Mouse (Mus musculus): ENCODE results near the gene Slc35e3. TPM values are rescaled to one million over a fixed set of nuclear protein-coding genes. Genes with fewer than 3 reads are reported as not detected.

Slc35e3 gene
- polyA plus RNA-seq, 1 experiment from 2014 or later: 13.0 TPM

GRCm38 (mm10) chr10:117694255-117694953 is 51.8 kb downstream of the Slc35e3 start:
- Histone ChIP-seq H3K27me3 (ENCODE audit: control insufficient read depth, insufficient read depth, low read length) (no peaks in the 10 kb centered on the region), H3K9ac (replicated peaks; ENCODE audit: low read depth, low read length) (no peak overlapping the region), H3K4me3 (ENCODE audit: low read depth, low read length) (no peak overlapping the region), H3K4me2 (replicated peaks; ENCODE audit: low read depth, low read length) (no peak overlapping the region), H3K27ac (ENCODE audit: low read length) (no peak overlapping the region), H3K9me3 (ENCODE audit: control insufficient read depth, low read depth, low read length) (no peaks in the 10 kb centered on the region), H3K4me1 (ENCODE audit: control insufficient read depth, insufficient read depth, low read length) (no peaks in the 10 kb centered on the region), H3K36me3 (ENCODE audit: control insufficient read depth, insufficient read depth, low read length) (peaks cover 87% of the 10 kb centered on the region)
- no peak for ATAC-seq (ENCODE audit: insufficient number of reproducible peaks, insufficient read depth, low FRiP score, low read depth)
- 96% methylated on average over 6 of the region's 6 CpGs for WGBS

GRCm38 (mm10) chr10:117692953-117693352 is 53.2 kb downstream of the Slc35e3 start:
- Histone ChIP-seq H3K9ac (replicated peaks; ENCODE audit: low read depth, low read length) (no peak overlapping the region), H3K9me3 (ENCODE audit: control insufficient read depth, low read depth, low read length) (no peaks in the 10 kb centered on the region), H3K4me1 (ENCODE audit: control insufficient read depth, insufficient read depth, low read length) (no peaks in the 10 kb centered on the region), H3K4me2 (replicated peaks; ENCODE audit: low read depth, low read length) (no peak overlapping the region), H3K36me3 (ENCODE audit: control insufficient read depth, insufficient read depth, low read length) (peaks cover 85% of the 10 kb centered on the region), H3K27ac (ENCODE audit: low read length) (no peak overlapping the region), H3K27me3 (ENCODE audit: control insufficient read depth, insufficient read depth, low read length) (no peaks in the 10 kb centered on the region), H3K4me3 (ENCODE audit: low read depth, low read length) (no peak overlapping the region)
- no peak for ATAC-seq (ENCODE audit: insufficient number of reproducible peaks, insufficient read depth, low FRiP score, low read depth)
- 91% methylated on average over 5 of the region's 5 CpGs for WGBS

- Histone ChIP-seq H3K27ac (ENCODE audit: low read length) (no peak overlapping the region), H3K4me1 (ENCODE audit: control insufficient read depth, insufficient read depth, low read length) (no peaks in the 10 kb centered on the region), H3K9ac (replicated peaks; ENCODE audit: low read depth, low read length) (no peak overlapping the region), H3K4me3 (ENCODE audit: low read depth, low read length) (no peak overlapping the region), H3K36me3 (ENCODE audit: control insufficient read depth, insufficient read depth, low read length) (peaks cover 77% of the 10 kb centered on the region), H3K27me3 (ENCODE audit: control insufficient read depth, insufficient read depth, low read length) (no peaks in the 10 kb centered on the region), H3K4me2 (replicated peaks; ENCODE audit: low read depth, low read length) (no peak overlapping the region), H3K9me3 (ENCODE audit: control insufficient read depth, low read depth, low read length) (no peaks in the 10 kb centered on the region)
- ATAC-seq (ENCODE audit: insufficient number of reproducible peaks, insufficient read depth, low FRiP score, low read depth): no peak
Measured at GRCm38 (mm10) chr10:117692173-117692572, 54.0 kb downstream of the Slc35e3 start.

GRCm38 (mm10) chr10:117691389-117691968 is 54.7 kb downstream of the Slc35e3 start:
- no peak overlapping the region for H3K27ac ChIP-seq (ENCODE audit: low read length)
- H3K9ac ChIP-seq (replicated peaks; ENCODE audit: low read depth, low read length): no peak overlapping the region
- no peak for ATAC-seq (ENCODE audit: insufficient number of reproducible peaks, insufficient read depth, low FRiP score, low read depth)
- H3K36me3 ChIP-seq (ENCODE audit: control insufficient read depth, insufficient read depth, low read length): peaks cover 70% of the 10 kb centered on the region
- H3K4me1 ChIP-seq (ENCODE audit: control insufficient read depth, insufficient read depth, low read length): no peaks in the 10 kb centered on the region
- H3K4me2 ChIP-seq (replicated peaks; ENCODE audit: low read depth, low read length): no peak overlapping the region
- no peaks in the 10 kb centered on the region for H3K27me3 ChIP-seq (ENCODE audit: control insufficient read depth, insufficient read depth, low read length)
- H3K4me3 ChIP-seq (ENCODE audit: low read depth, low read length): no peak overlapping the region
- no peaks in the 10 kb centered on the region for H3K9me3 ChIP-seq (ENCODE audit: control insufficient read depth, low read depth, low read length)
- 96% methylated on average over 10 of the region's 10 CpGs for WGBS

GRCm38 (mm10) chr10:117690770-117691296 is 55.3 kb downstream of the Slc35e3 start:
- H3K9me3 ChIP-seq (ENCODE audit: control insufficient read depth, low read depth, low read length): no peaks in the 10 kb centered on the region
- no peaks in the 10 kb centered on the region for H3K27me3 ChIP-seq (ENCODE audit: control insufficient read depth, insufficient read depth, low read length)
- H3K4me3 ChIP-seq (ENCODE audit: low read depth, low read length): no peak overlapping the region
- H3K9ac ChIP-seq (replicated peaks; ENCODE audit: low read depth, low read length): no peak overlapping the region
- H3K4me2 ChIP-seq (replicated peaks; ENCODE audit: low read depth, low read length): no peak overlapping the region
- H3K36me3 ChIP-seq (ENCODE audit: control insufficient read depth, insufficient read depth, low read length): peaks cover 65% of the 10 kb centered on the region
- no peak for ATAC-seq (ENCODE audit: insufficient number of reproducible peaks, insufficient read depth, low FRiP score, low read depth)
- H3K27ac ChIP-seq (ENCODE audit: low read length): no peak overlapping the region
- no peaks in the 10 kb centered on the region for H3K4me1 ChIP-seq (ENCODE audit: control insufficient read depth, insufficient read depth, low read length)
- WGBS: 94% methylated on average over 3 of the region's 3 CpGs

GRCm38 (mm10) chr10:117690101-117690352 is 56.1 kb downstream of the Slc35e3 start:
- Histone ChIP-seq H3K4me1 (ENCODE audit: control insufficient read depth, insufficient read depth, low read length) (no peaks in the 10 kb centered on the region), H3K27me3 (ENCODE audit: control insufficient read depth, insufficient read depth, low read length) (no peaks in the 10 kb centered on the region), H3K4me3 (ENCODE audit: low read depth, low read length) (no peak overlapping the region), H3K9ac (replicated peaks; ENCODE audit: low read depth, low read length) (no peak overlapping the region), H3K9me3 (ENCODE audit: control insufficient read depth, low read depth, low read length) (no peaks in the 10 kb centered on the region), H3K36me3 (ENCODE audit: control insufficient read depth, insufficient read depth, low read length) (peaks cover 57% of the 10 kb centered on the region), H3K4me2 (replicated peaks; ENCODE audit: low read depth, low read length) (no peak overlapping the region), H3K27ac (ENCODE audit: low read length) (no peak overlapping the region)
- ATAC-seq (ENCODE audit: insufficient number of reproducible peaks, insufficient read depth, low FRiP score, low read depth): no peak
- 79% methylated on average over 2 of the region's 2 CpGs for WGBS

GRCm38 (mm10) chr10:117689297-117690100 is 56.7 kb downstream of the Slc35e3 start:
- Histone ChIP-seq H3K4me3 (ENCODE audit: low read depth, low read length) (no peak overlapping the region), H3K9me3 (ENCODE audit: control insufficient read depth, low read depth, low read length) (no peaks in the 10 kb centered on the region), H3K27ac (ENCODE audit: low read length) (no peak overlapping the region), H3K9ac (replicated peaks; ENCODE audit: low read depth, low read length) (no peak overlapping the region), H3K4me1 (ENCODE audit: control insufficient read depth, insufficient read depth, low read length) (no peaks in the 10 kb centered on the region), H3K4me2 (replicated peaks; ENCODE audit: low read depth, low read length) (no peak overlapping the region), H3K27me3 (ENCODE audit: control insufficient read depth, insufficient read depth, low read length) (no peaks in the 10 kb centered on the region), H3K36me3 (ENCODE audit: control insufficient read depth, insufficient read depth, low read length) (peaks cover 52% of the 10 kb centered on the region)
- 90% methylated on average over 11 of the region's 11 CpGs for WGBS
- no peak for ATAC-seq (ENCODE audit: insufficient number of reproducible peaks, insufficient read depth, low FRiP score, low read depth)

- H3K9ac ChIP-seq (replicated peaks; ENCODE audit: low read depth, low read length): no peak overlapping the region
- H3K27ac ChIP-seq (ENCODE audit: low read length): no peak overlapping the region
- no peak overlapping the region for H3K4me2 ChIP-seq (replicated peaks; ENCODE audit: low read depth, low read length)
- peaks cover 44% of the 10 kb centered on the region for H3K36me3 ChIP-seq (ENCODE audit: control insufficient read depth, insufficient read depth, low read length)
- H3K4me3 ChIP-seq (ENCODE audit: low read depth, low read length): no peak overlapping the region
- no peaks in the 10 kb centered on the region for H3K9me3 ChIP-seq (ENCODE audit: control insufficient read depth, low read depth, low read length)
- no peaks in the 10 kb centered on the region for H3K4me1 ChIP-seq (ENCODE audit: control insufficient read depth, insufficient read depth, low read length)
- 85% methylated on average over 13 of the region's 13 CpGs for WGBS
- H3K27me3 ChIP-seq (ENCODE audit: control insufficient read depth, insufficient read depth, low read length): no peaks in the 10 kb centered on the region
- no peak; the same call in 1 of the 2 replicates for ATAC-seq (ENCODE audit: insufficient number of reproducible peaks, insufficient read depth, low FRiP score, low read depth)
Measured at GRCm38 (mm10) chr10:117688204-117689151, 57.7 kb downstream of the Slc35e3 start.

Data from stomach, embryonic 14.5 days (tissue).